Mouse (Mus musculus) left cerebral cortex, adult 2 months (tissue): ENCODE measurements around the gene Rph3al. TPM values are rescaled to one million over a fixed set of nuclear protein-coding genes. Genes with fewer than 3 reads are reported as not detected.
A peak's percentile ranks its signal among the peaks of the same experiment; 100 is the strongest.

Source experiments
- DNase-seq, 2 experiments: peaks; one replicate each; pipeline ENCODE4 v3.0.0; 2021 to 2022; ENCODE audit warnings: low spot score in 2 of 2, mixed read lengths in 1 of 2; ENCODE audit errors: extremely low spot score in 1 of 2
- H3K27ac ChIP-seq: fragments of 200-600 bp; 2 replicates; pipeline ENCODE4 v1.8.1; 2022
- H3K4me3 ChIP-seq: fragments of 200-600 bp; 2 replicates; pipeline ENCODE4 v1.8.1; 2022
- CTCF ChIP-seq: fragments of 200-600 bp; IDR thresholded peaks from 2 replicates; pipeline ENCODE4 v1.8.1; 2022; ENCODE audit warnings: antibody characterized with exemption, mild to moderate bottlenecking, moderate library complexity
- intact Hi-C: fragments of 180-260 bp; cut with DNase I; formaldehyde crosslinking; loops from one replicate; pipeline ENCODE4 v1.15.1; 2025
- total RNA-seq, 2 experiments: library from RNA; stranded (reverse); gene quantifications; 2 replicates each; pipeline ENCODE4 v1.2.3; 2021

The Rph3al gene
- total RNA-seq, 2 experiments from 2014 or later, result 2.3 to 2.7 TPM

DNA sequence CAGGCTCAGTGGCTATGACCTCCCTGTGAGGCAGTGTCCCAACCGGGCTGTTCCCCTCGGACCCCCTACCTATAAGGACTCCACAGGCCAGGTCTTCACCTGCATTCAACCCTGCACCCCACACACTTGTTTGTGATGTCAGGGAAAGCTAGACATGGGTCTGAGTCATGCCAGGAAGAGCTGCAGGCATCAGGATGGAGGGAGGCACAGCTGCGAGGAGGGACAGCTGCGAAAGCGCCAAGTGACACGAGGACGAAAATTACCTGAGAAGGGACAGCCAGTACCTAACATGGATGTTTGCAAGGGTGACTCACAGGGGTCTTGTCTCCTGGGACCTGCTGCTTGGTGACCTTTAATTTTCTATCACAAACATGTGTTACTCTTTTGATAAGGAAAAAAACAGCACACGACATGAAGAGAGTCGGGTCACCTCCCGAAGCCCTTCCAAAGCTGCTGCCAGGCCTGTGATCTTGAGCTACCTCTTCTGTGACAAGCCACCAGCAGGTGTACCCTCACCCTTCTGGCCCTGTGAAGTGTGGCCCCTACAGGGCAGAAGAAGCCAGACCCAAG, 85.1 kb downstream of the Rph3al start:
- TF ChIP-seq CTCF, result no peak
- no peak for DNase-seq
- Histone ChIP-seq H3K27ac (no peak overlapping the region), H3K4me3 (no peak overlapping the region)
- intact Hi-C loops, result no loop called here

DNA sequence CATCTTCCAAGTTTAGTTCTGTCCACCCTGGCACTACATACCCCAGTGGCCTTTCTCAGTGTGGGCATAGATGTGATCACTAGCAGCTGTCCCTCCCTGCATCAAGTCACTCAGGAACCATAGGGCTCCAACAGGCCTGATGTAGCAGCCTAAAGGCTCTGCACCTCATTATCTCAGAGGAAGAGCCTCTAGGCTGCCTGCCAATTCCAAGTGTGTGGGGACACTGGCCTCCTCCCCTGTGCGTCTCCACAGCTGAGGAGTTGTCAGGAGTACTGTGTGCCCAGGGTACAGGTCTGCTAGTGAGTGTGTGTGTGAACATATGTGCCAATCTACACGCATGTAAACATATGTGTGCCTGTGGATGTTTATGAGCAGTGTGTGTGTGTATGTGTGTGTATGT, 85.7 kb downstream of the Rph3al start:
- TF ChIP-seq CTCF, result no peak
- DNase-seq, result no peak
- no peak overlapping the region for H3K27ac ChIP-seq
- H3K4me3 ChIP-seq, result no peak overlapping the region
- intact Hi-C loops, result no loop called here

DNA sequence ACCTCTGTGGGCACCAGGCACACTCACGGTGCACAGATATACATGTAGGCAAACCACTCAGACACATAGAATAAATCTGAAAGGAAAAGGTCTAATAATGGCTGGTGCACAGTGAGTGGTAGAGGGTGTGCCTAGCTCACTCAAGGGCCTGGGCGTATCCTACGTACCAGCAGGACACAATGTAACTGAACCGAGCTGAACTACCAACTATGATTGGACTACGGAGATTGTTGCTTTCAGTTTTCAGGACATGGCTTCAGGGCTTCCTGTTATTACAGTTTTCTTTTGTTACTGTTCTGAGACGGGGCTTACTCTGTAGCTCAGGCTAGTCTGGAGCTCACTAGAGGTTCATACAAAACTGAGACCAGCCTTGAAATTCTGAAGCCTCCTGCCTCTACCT, 88.7 kb downstream of the Rph3al start:
- no peak for TF ChIP-seq CTCF
- H3K4me3 ChIP-seq, result no peak overlapping the region
- no peak for DNase-seq
- H3K27ac ChIP-seq, result no peak overlapping the region
- intact Hi-C loops, result no loop called here

GRCm38 (mm10) chr11:75846589-75846988, 91.6 kb downstream of the Rph3al start:
- no peak overlapping the region for H3K4me3 ChIP-seq
- no peak for DNase-seq
- intact Hi-C loops, result no loop called here
- no peak overlapping the region for H3K27ac ChIP-seq
- no peak for TF ChIP-seq CTCF

GRCm38 (mm10) chr11:75845675-75846074, 92.6 kb downstream of the Rph3al start:
- H3K27ac ChIP-seq, result no peak overlapping the region
- intact Hi-C loops, result no loop called here
- no peak overlapping the region for H3K4me3 ChIP-seq
- TF ChIP-seq CTCF, result no peak
- DNase-seq, result no peak

GRCm38 (mm10) chr11:75842904-75843619, 95.2 kb downstream of the Rph3al start:
- no peak for DNase-seq
- Histone ChIP-seq H3K27ac (no peak overlapping the region), H3K4me3 (no peak overlapping the region)
- intact Hi-C loops, result no loop called here
- no peak for TF ChIP-seq CTCF

GRCm38 (mm10) chr11:75841503-75841902, 96.7 kb downstream of the Rph3al start:
- no peak for DNase-seq
- no peak for TF ChIP-seq CTCF
- intact Hi-C loops, result no loop called here
- no peak overlapping the region for H3K4me3 ChIP-seq
- H3K27ac ChIP-seq, result no peak overlapping the region

GRCm38 (mm10) chr11:75839536-75840430, 98.4 kb downstream of the Rph3al start:
- no peak overlapping the region for H3K4me3 ChIP-seq
- no peak for TF ChIP-seq CTCF
- no peak overlapping the region for H3K27ac ChIP-seq
- intact Hi-C loops, result no loop called here
- no peak for DNase-seq

- no peak for DNase-seq
- no peak for TF ChIP-seq CTCF
- H3K27ac ChIP-seq, result no peak overlapping the region
These were observed 99.3 kb downstream of the Rph3al start for GRCm38 (mm10) chr11:75838861-75839426.

DNA sequence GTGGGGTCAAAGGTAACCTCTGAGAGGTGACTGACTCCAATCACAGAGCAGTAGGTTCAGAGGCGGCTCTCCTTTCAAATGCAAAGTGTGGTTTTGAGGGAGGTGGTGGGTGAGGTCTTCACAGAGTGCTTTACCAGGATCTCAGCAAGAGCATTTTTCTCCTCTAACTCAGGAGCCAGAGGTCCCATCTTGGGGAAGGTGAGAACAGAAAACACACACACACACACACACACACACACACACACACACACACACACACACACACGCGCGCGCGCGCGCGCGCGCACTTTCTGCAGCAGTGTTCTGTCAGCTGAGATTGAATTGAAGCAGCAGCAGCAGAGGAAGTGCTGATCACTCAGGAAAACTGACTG, 102.0 kb downstream of the Rph3al start:
- DNase-seq, result no peak
- no peak for TF ChIP-seq CTCF
- H3K4me3 ChIP-seq, result no peak overlapping the region
- intact Hi-C loops, result no loop called here
- H3K27ac ChIP-seq, result no peak overlapping the region

More at GRCm38 (mm10) chr11:75838861-75839426, 99.3 kb downstream of the Rph3al start:
- intact Hi-C loops, result no loop called here
- no peak overlapping the region for H3K4me3 ChIP-seq

DNA sequence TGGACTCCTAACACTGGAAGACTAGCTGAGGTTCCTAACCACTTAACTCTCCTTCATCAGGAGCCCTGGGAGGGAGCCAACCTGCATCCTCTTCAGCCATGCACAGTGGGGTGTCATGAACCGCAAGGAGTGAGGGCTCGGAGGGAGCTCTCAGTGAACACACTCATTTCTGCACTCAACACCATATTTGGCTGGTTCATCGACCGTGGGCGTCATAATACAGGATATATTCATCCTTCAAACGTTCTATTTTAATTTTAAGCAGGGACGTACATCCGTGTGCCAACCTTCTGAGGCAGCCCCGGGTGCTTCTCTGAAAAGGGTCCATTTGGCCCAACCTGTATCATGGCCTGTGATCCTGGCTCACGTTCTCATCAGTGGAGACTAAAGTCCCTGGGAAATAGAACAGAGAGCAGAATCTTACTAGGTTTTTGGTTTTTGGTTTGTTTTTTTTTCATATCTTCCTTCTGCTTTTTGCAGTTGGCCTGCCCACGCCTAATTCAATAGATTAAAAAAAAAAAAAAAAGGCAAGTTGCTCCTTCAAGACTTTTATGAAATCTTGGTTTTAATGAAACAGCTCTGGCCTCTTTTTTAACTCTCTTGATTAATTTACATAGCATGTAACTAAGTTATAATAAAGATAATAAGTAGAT, 102.5 kb downstream of the Rph3al start:
- no peak for TF ChIP-seq CTCF
- Histone ChIP-seq H3K4me3 (no peak overlapping the region), H3K27ac (no peak overlapping the region)
- intact Hi-C loops, result no loop called here
- peak in 1 of 2 experiments; percentile 49 for DNase-seq
